Mouse (Mus musculus): ENCODE results near the gene Slit3. TPM values are rescaled to one million over a fixed set of nuclear protein-coding genes. Genes with fewer than 3 reads are reported as not detected.

Slit3 gene
- polyA plus RNA-seq, 1 experiment from 2014 or later: 4.9 TPM

- no peak overlapping the region for H3K4me3 ChIP-seq
- H3K9me3 ChIP-seq: peaks cover 4% of the 10 kb centered on the region; the same call in 1 of the 2 replicates
- no peak for DNase-seq (ENCODE audit: extremely low spot score, low spot score)
- 67% methylated on average over 10 of the region's 10 CpGs for WGBS
- H3K27me3 ChIP-seq (ENCODE audit: poor library complexity, severe bottlenecking): peaks cover 99% of the 10 kb centered on the region
- H3K27ac ChIP-seq: no peak overlapping the region
- no peaks in the 10 kb centered on the region for H3K36me3 ChIP-seq (replicated peaks)
- peaks cover 37% of the 10 kb centered on the region for H3K4me1 ChIP-seq
Measured at GRCm38 (mm10) chr11:35364469-35364868, 243.4 kb downstream of the Slit3 start.

GRCm38 (mm10) chr11:35365510-35365931, 244.5 kb downstream of the Slit3 start:
- peaks cover 99% of the 10 kb centered on the region for H3K27me3 ChIP-seq (ENCODE audit: poor library complexity, severe bottlenecking)

GRCm38 (mm10) chr11:35366611-35367010, 245.6 kb downstream of the Slit3 start:
- Histone ChIP-seq H3K27ac (no peak overlapping the region), H3K4me1 (peaks cover 57% of the 10 kb centered on the region), H3K4me3 (no peak overlapping the region), H3K36me3 (replicated peaks) (no peaks in the 10 kb centered on the region), H3K27me3 (ENCODE audit: poor library complexity, severe bottlenecking) (peaks cover 98% of the 10 kb centered on the region), H3K9me3 (no peaks in the 10 kb centered on the region; the same call in 1 of the 2 replicates)
- 74% methylated on average over 4 of the region's 4 CpGs for WGBS
- no peak for DNase-seq (ENCODE audit: extremely low spot score, low spot score)

More at GRCm38 (mm10) chr11:35365510-35365931, 244.5 kb downstream of the Slit3 start:
- no peaks in the 10 kb centered on the region for H3K36me3 ChIP-seq (replicated peaks)
- H3K27ac ChIP-seq: no peak overlapping the region
- H3K9me3 ChIP-seq: no peaks in the 10 kb centered on the region; the same call in 1 of the 2 replicates
- H3K4me1 ChIP-seq: peaks cover 47% of the 10 kb centered on the region
- H3K4me3 ChIP-seq: no peak overlapping the region
- WGBS: under 1% methylated on average over 8 of the region's 8 CpGs
- DNase-seq (ENCODE audit: extremely low spot score, low spot score): no peak

DNA sequence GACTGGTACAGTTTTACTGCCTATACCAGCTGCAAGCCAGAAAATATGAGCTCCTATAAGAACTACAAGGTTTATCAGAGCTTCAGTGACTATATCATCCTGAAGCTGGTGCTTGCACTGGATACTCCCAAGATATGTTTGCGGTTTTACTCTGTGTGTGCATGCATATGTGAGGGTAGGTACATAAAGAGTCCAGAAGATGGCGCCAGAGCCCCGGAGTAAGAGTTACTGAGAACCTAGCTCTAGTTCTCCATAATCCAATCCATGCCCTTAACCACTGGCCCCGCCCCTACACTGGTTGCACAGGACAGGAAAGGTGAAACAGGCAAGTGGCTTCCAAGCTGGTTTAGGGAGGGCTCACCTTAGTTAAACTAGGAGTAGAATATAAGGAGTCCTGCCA, 246.2 kb downstream of the Slit3 start:
- 86% methylated on average over 4 of the region's 4 CpGs for WGBS
- no peaks in the 10 kb centered on the region for H3K36me3 ChIP-seq (replicated peaks)
- H3K9me3 ChIP-seq: peaks cover 2% of the 10 kb centered on the region; the same call in 1 of the 2 replicates
- H3K4me1 ChIP-seq: peaks cover 57% of the 10 kb centered on the region
- H3K27me3 ChIP-seq (ENCODE audit: poor library complexity, severe bottlenecking): peaks cover 95% of the 10 kb centered on the region
- DNase-seq (ENCODE audit: extremely low spot score, low spot score): no peak
- no peak overlapping the region for H3K4me3 ChIP-seq
- no peak overlapping the region for H3K27ac ChIP-seq

DNA sequence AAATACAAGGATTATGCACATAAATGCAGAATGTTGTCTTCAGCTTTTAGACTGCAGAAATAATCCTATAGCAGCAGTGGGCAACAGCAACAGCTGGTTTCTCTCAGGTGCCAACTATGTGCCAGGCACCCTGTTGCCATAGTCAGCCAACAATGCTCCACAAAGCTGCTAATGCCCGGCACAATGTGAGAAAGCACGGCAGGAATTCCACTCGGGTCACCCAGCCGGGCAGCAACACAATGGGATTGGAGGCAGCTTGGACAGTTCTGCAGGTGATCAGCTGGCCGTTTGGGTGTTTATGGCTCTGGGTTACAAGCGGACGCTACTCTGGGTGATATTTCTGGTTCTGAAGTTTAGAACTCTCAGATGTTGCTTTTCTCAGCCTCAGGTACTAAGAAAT, 248.9 kb downstream of the Slit3 start:
- H3K9me3 ChIP-seq: peaks cover 6% of the 10 kb centered on the region; the same call in 1 of the 2 replicates
- peaks cover 39% of the 10 kb centered on the region for H3K4me1 ChIP-seq
- H3K27ac ChIP-seq: 0 out of 2 replicates have a peak overlapping the region, but pooled peaks have one; percentile 53
- WGBS: 31% methylated on average over 7 of the region's 7 CpGs
- no peak for DNase-seq (ENCODE audit: extremely low spot score, low spot score)
- H3K27me3 ChIP-seq (ENCODE audit: poor library complexity, severe bottlenecking): peaks cover 68% of the 10 kb centered on the region
- H3K36me3 ChIP-seq (replicated peaks): no peaks in the 10 kb centered on the region
- H3K4me3 ChIP-seq: no peak overlapping the region

DNA sequence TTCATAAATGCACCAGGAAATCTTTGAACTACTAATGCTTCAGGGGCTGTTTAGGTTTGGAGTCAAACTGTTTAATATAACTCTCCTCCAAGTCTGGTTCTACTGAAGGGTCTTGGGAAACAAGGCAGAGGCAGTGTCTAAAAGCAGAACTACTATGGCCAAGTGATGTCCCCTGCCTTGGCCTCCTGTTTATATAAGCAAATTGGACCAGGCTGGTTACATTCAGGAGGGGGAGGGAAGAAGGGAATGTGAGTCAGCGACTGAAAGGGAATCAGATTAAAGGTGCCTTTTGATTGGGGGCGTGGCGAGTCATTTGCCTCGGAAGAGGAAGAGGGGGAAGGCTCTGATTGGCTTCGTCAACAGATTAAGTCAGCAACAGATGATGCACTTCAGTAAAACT, 249.7 kb downstream of the Slit3 start:
- H3K4me1 ChIP-seq: peaks cover 32% of the 10 kb centered on the region
- peaks cover 61% of the 10 kb centered on the region for H3K27me3 ChIP-seq (ENCODE audit: poor library complexity, severe bottlenecking)
- H3K4me3 ChIP-seq: no peak overlapping the region
- H3K27ac ChIP-seq: no peak overlapping the region
- no peaks in the 10 kb centered on the region for H3K36me3 ChIP-seq (replicated peaks)
- peak; percentile 19 for DNase-seq (ENCODE audit: extremely low spot score, low spot score)
- 5% methylated on average over 5 of the region's 5 CpGs for WGBS
- peaks cover 6% of the 10 kb centered on the region; the same call in 1 of the 2 replicates for H3K9me3 ChIP-seq

DNA sequence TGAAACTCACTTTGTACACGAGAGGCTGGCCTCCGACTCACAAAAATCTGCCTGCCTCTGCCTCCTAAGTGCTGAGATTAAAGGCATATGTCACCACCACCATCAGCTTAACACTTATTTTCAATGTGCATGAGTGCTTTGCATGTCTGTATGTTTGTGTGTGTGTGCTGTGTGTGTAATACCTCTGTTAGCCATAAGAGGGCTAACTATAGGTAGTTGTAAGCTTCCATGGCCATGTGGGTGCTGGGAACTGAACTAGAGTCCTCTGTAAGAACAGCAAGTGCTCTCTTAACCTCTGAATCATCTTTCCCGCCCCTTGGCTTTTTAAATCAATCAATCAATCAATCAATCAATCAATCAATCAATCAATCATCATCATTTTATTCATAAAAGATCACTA, 251.4 kb downstream of the Slit3 start:
- no peak for DNase-seq (ENCODE audit: extremely low spot score, low spot score)
- Histone ChIP-seq H3K27me3 (ENCODE audit: poor library complexity, severe bottlenecking) (peaks cover 45% of the 10 kb centered on the region), H3K4me3 (no peak overlapping the region), H3K9me3 (peaks cover 6% of the 10 kb centered on the region; the same call in 1 of the 2 replicates), H3K36me3 (replicated peaks) (no peaks in the 10 kb centered on the region), H3K27ac (no peak overlapping the region), H3K4me1 (peaks cover 21% of the 10 kb centered on the region)
- 89% methylated on average over 3 of the region's 3 CpGs for WGBS

- WGBS: 81% methylated on average over 4 of the region's 4 CpGs
- no peak for DNase-seq (ENCODE audit: extremely low spot score, low spot score)
- Histone ChIP-seq H3K27ac (no peak overlapping the region), H3K36me3 (replicated peaks) (no peaks in the 10 kb centered on the region), H3K27me3 (ENCODE audit: poor library complexity, severe bottlenecking) (peaks cover 22% of the 10 kb centered on the region), H3K4me1 (peaks cover 15% of the 10 kb centered on the region), H3K4me3 (no peak overlapping the region), H3K9me3 (peaks cover 6% of the 10 kb centered on the region; the same call in 1 of the 2 replicates)
Measured at GRCm38 (mm10) chr11:35375072-35375471, 254.0 kb downstream of the Slit3 start.

GRCm38 (mm10) chr11:35378802-35379201, 257.8 kb downstream of the Slit3 start:
- Histone ChIP-seq H3K36me3 (replicated peaks) (no peaks in the 10 kb centered on the region), H3K9me3 (no peaks in the 10 kb centered on the region), H3K27me3 (ENCODE audit: poor library complexity, severe bottlenecking) (peaks cover 7% of the 10 kb centered on the region), H3K27ac (no peak overlapping the region), H3K4me1 (peaks cover 14% of the 10 kb centered on the region), H3K4me3 (no peak overlapping the region)
- no peak for DNase-seq (ENCODE audit: extremely low spot score, low spot score)
- 83% methylated on average over 7 of the region's 7 CpGs for WGBS

DNA sequence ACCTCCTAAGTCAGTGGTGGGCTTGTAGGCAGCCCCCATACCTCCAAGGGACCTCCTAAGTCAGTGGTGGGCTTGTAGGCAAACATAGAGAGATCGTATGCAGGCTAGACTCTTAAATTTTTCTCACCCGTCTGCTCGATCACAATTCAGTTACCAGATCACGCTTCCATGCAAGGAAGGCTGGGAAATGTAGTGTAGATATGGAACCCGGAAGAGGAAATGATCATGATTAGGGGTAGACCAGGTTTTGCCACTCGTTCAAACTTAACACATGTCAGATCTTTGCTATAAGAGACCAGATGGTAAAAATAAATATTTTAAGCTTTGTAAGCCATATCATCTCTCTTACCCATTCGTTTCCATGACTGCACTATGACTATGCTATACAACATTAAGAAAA, 258.4 kb downstream of the Slit3 start:
- peaks cover 13% of the 10 kb centered on the region for H3K27me3 ChIP-seq (ENCODE audit: poor library complexity, severe bottlenecking)
- no peaks in the 10 kb centered on the region for H3K9me3 ChIP-seq
- no peak overlapping the region for H3K4me3 ChIP-seq
- DNase-seq (ENCODE audit: extremely low spot score, low spot score): no peak
- H3K4me1 ChIP-seq: peaks cover 20% of the 10 kb centered on the region
- H3K27ac ChIP-seq: no peak overlapping the region
- H3K36me3 ChIP-seq (replicated peaks): no peaks in the 10 kb centered on the region
- 89% methylated on average over 7 of the region's 7 CpGs for WGBS

GRCm38 (mm10) chr11:35380766-35381165, 259.7 kb downstream of the Slit3 start:
- peaks cover 14% of the 10 kb centered on the region for H3K27me3 ChIP-seq (ENCODE audit: poor library complexity, severe bottlenecking)
- no peak overlapping the region for H3K4me3 ChIP-seq
- H3K4me1 ChIP-seq: peaks cover 34% of the 10 kb centered on the region
- H3K36me3 ChIP-seq (replicated peaks): no peaks in the 10 kb centered on the region
- DNase-seq (ENCODE audit: extremely low spot score, low spot score): no peak
- WGBS: 84% methylated on average over 1 of the region's 1 CpGs
- H3K27ac ChIP-seq: no peak overlapping the region
- H3K9me3 ChIP-seq: no peaks in the 10 kb centered on the region

- Histone ChIP-seq H3K27me3 (ENCODE audit: poor library complexity, severe bottlenecking) (peaks cover 15% of the 10 kb centered on the region), H3K36me3 (replicated peaks) (no peaks in the 10 kb centered on the region), H3K4me3 (no peak overlapping the region), H3K9me3 (no peaks in the 10 kb centered on the region), H3K4me1 (peaks cover 65% of the 10 kb centered on the region), H3K27ac (0 out of 2 replicates have a peak overlapping the region, but pooled peaks have one; percentile 53)
- 20% methylated on average over 3 of the region's 3 CpGs for WGBS
- DNase-seq (ENCODE audit: extremely low spot score, low spot score): no peak
Measured at GRCm38 (mm10) chr11:35385444-35385843, 264.4 kb downstream of the Slit3 start.

- H3K27me3 ChIP-seq (ENCODE audit: poor library complexity, severe bottlenecking): peaks cover 16% of the 10 kb centered on the region; the same call in 1 of the 2 replicates
- no peak for DNase-seq (ENCODE audit: extremely low spot score, low spot score)
- H3K27ac ChIP-seq: peak overlapping the region; percentile 51; the same call in 1 of the 2 replicates
- 80% methylated on average over 10 of the region's 10 CpGs for WGBS
- H3K9me3 ChIP-seq: no peaks in the 10 kb centered on the region
- H3K36me3 ChIP-seq (replicated peaks): no peaks in the 10 kb centered on the region
- no peak overlapping the region for H3K4me3 ChIP-seq
- peaks cover 51% of the 10 kb centered on the region for H3K4me1 ChIP-seq
Measured at GRCm38 (mm10) chr11:35387826-35388225, 266.8 kb downstream of the Slit3 start.
